In the genomic region with DNA sequence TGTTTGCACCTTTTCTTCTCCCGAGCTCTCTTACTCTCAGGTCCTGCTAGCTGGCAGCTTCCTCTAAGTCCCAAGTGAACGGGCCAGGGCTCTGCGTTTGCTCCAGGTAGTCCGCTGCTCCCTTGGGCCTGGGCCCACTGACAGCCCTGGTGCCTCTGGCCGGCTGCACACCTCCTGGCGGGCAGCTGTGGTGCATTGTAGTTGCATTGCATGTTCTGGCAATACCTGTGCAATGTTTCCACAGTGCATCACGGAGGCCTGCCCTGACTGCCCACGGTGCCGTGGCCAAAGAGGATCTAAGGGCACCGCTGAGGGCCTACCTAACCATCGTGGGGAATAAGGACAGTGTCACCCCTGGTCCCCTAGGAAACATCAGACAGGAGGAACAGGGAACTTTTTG, we compare ENCODE assay signal across 22 mouse cellular contexts. TPM values are rescaled to one million over a fixed set of nuclear protein-coding genes. Genes with fewer than 3 reads are reported as not detected.
"Had no signal": no experiment of that assay in that cellular context is flagged by ENCODE, and none has a peak within 500 bp of the region (broad histone marks: within the 10 kb centered on the region; RNA-seq: fewer than 3 reads in every experiment).

No protein-coding gene starts in this region.

- H3K4me2 ChIP-seq: kidney, embryonic 15.5 days; lung, embryonic 15.5 days; midbrain, embryonic 12.5 days; midbrain, embryonic 15.5 days; neural tube, embryonic 13.5 days; stomach, embryonic 15.5 days had no signal

- H3K4me1 ChIP-seq: kidney, embryonic 15.5 days; lung, embryonic 15.5 days; midbrain, embryonic 12.5 days; midbrain, embryonic 15.5 days; neural tube, embryonic 13.5 days; stomach, embryonic 15.5 days had no signal

- H3K27ac ChIP-seq: kidney, embryonic 15.5 days; left cerebral cortex, adult 2 months; liver, embryonic 14.5 days; lung, embryonic 15.5 days; midbrain, embryonic 12.5 days; midbrain, embryonic 15.5 days; neural tube, embryonic 13.5 days; stomach, embryonic 15.5 days had no signal

- DNase-seq: kidney, adult 2 months; kidney, postnatal 10 days; kidney, postnatal 36 days; layer of hippocampus, postnatal 36 days; lung, adult 18-20 months; lung, postnatal 10 days; lung, postnatal 36 days; retina, postnatal 1 day; right cerebral cortex, postnatal 25 days; spleen, adult 18-20 months; thymus, postnatal 36 days had no signal

- H3K4me3 ChIP-seq: kidney, embryonic 15.5 days; left cerebral cortex, adult 2 months; lung, embryonic 15.5 days; midbrain, embryonic 12.5 days; midbrain, embryonic 15.5 days; neural tube, embryonic 13.5 days; stomach, embryonic 15.5 days had no signal

- H3K9me3 ChIP-seq: kidney, embryonic 15.5 days; lung, embryonic 15.5 days; midbrain, embryonic 12.5 days; midbrain, embryonic 15.5 days; neural tube, embryonic 13.5 days; stomach, embryonic 15.5 days had no signal

- H3K27me3 ChIP-seq: kidney, embryonic 15.5 days; lung, embryonic 15.5 days; midbrain, embryonic 12.5 days; midbrain, embryonic 15.5 days; stomach, embryonic 15.5 days had no signal

- H3K9ac ChIP-seq: kidney, embryonic 15.5 days; liver, embryonic 14.5 days; lung, embryonic 15.5 days; midbrain, embryonic 12.5 days; midbrain, embryonic 15.5 days; neural tube, embryonic 13.5 days; stomach, embryonic 15.5 days had no signal

- ATAC-seq: midbrain, embryonic 15.5 days had no signal

RNA-seq across cellular contexts. Expression of gene Tnfrsf13c, which starts 26.2 kb away (rescaled TPM):
- polyA plus RNA-seq: limb, embryonic 11.5 days; midbrain, embryonic 12.5 days had no signal

RNA-seq across cellular contexts. Expression of gene Cenpm, which starts 46.6 kb away (rescaled TPM):
- total RNA-seq: neutrophil, adult 5-6 weeks had no signal

RNA-seq across cellular contexts. Expression of gene 1500009C09Rik, which starts 54.3 kb away (rescaled TPM):
- total RNA-seq: neutrophil, adult 5-6 weeks had no signal
- polyA plus RNA-seq: limb, embryonic 11.5 days; lung, embryonic 15.5 days; stomach, embryonic 15.5 days; thymus, postnatal 0 days had no signal
